Mouse (Mus musculus) liver, embryonic 11.5 days (tissue): ENCODE data around the gene Prkca. TPM values are rescaled to one million over a fixed set of nuclear protein-coding genes. Genes with fewer than 3 reads are reported as not detected.
"Not testable (repeated sequence)": the region's sequence is repeated elsewhere in the genome, so short reads cannot be mapped to it uniquely, and the experiment has no call there.

ENCODE experiments used
- ATAC-seq: fragments of 200-750 bp; cut with Nextera tagmentation; replicated peaks from 2 replicates; pipeline ENCODE4 v1.8.0; 2017; ENCODE audit warnings: moderate number of reproducible peaks, mild to moderate bottlenecking, moderate TSS enrichment, moderate library complexity; ENCODE audit not compliant: low FRiP score
- DNase-seq: peaks from one replicate; pipeline ENCODE4 v3.0.0-alpha.2; 2017; ENCODE audit warnings: low spot score
- H3K27ac ChIP-seq: fragments of 300-500 bp; sonication (generic); 2 replicates; pipeline ENCODE4 v1.5.1; 2014; ENCODE audit warnings: mild to moderate bottlenecking, low read depth, low read length, control low read depth
- H3K27me3 ChIP-seq: fragments of 300-500 bp; sonication (generic); replicated peaks from 2 replicates; pipeline ENCODE4 v1.6.1; 2014; ENCODE audit warnings: low read length, mixed read lengths; ENCODE audit not compliant: control insufficient read depth, insufficient read depth
- H3K36me3 ChIP-seq: fragments of 300-500 bp; sonication (generic); 2 replicates; pipeline ENCODE4 v1.6.1; 2014; ENCODE audit warnings: mild to moderate bottlenecking, low read length, moderate library complexity, mixed read lengths; ENCODE audit not compliant: control insufficient read depth, insufficient read depth
- H3K4me1 ChIP-seq: fragments of 300-500 bp; sonication (generic); replicated peaks from 2 replicates; pipeline ENCODE4 v1.6.1; 2014; ENCODE audit warnings: low read length, mixed read lengths; ENCODE audit not compliant: control insufficient read depth, insufficient read depth
- H3K4me2 ChIP-seq: fragments of 300-500 bp; sonication (generic); 2 replicates; pipeline ENCODE4 v1.6.1; 2014; ENCODE audit warnings: mild to moderate bottlenecking, control low read depth, moderate library complexity
- H3K4me3 ChIP-seq: fragments of 300-500 bp; sonication (generic); 2 replicates; pipeline ENCODE4 v1.5.1; 2014; ENCODE audit warnings: low read depth, low read length, control low read depth
- H3K9ac ChIP-seq: fragments of 300-500 bp; sonication (generic); 2 replicates; pipeline ENCODE4 v1.6.1; 2014; ENCODE audit warnings: low read depth, low read length, control low read depth
- H3K9me3 ChIP-seq: fragments of 300-500 bp; sonication (generic); 2 replicates; pipeline ENCODE4 v1.6.1; 2016; ENCODE audit warnings: low read length, inconsistent platforms, mixed read lengths; ENCODE audit not compliant: control insufficient read depth
- WGBS: fragments of 180-500 bp; shearing (Covaris S2); extraction: QIAGEN DNeasy Blood & Tissue Kit; methylation state at CpG from one replicate; pipeline ENCODE4 v1.1.7; 2014; 5-methylcytosine and 5-hydroxymethylcytosine counted together
- polyA plus RNA-seq: library from polyadenylated mRNA; unstranded; fragments of >200 nt; fragmentation: Nextera tagmentation; extraction: Ambion mirVana; gene quantifications from 2 replicates; pipeline ENCODE4 v1.2.1, GENCODE M21; 2014

Gene Prkca
- polyA plus RNA-seq, 1 experiment from 2014 or later, result 12.4 TPM

GRCm38 (mm10) chr11:108088063-108088462 is 255.7 kb downstream of the Prkca start:
- Histone ChIP-seq H3K4me3 (no peak overlapping the region), H3K9me3 (no peaks in the 10 kb centered on the region), H3K27me3 (no peaks in the 10 kb centered on the region), H3K4me1 (no peaks in the 10 kb centered on the region), H3K9ac (no peak overlapping the region), H3K27ac (no peak overlapping the region), H3K4me2 (no peak overlapping the region), H3K36me3 (no peaks in the 10 kb centered on the region)
- ATAC-seq, result no peak
- no peak for DNase-seq
- 90% methylated on average over 5 of the region's 5 CpGs for WGBS

GRCm38 (mm10) chr11:108087105-108087700 is 256.5 kb downstream of the Prkca start:
- H3K9ac ChIP-seq, ATAC-seq, H3K27ac ChIP-seq, DNase-seq, H3K4me2 ChIP-seq, H3K36me3 ChIP-seq, H3K4me1 ChIP-seq, H3K27me3 ChIP-seq, H3K9me3 ChIP-seq, H3K4me3 ChIP-seq: not testable (repeated sequence)
- WGBS, result 50% methylated on average over 1 of the region's 1 CpGs

GRCm38 (mm10) chr11:108082673-108083072 is 261.1 kb downstream of the Prkca start:
- DNase-seq (no peak), ATAC-seq (no peak)
- no peak overlapping the region for H3K4me2 ChIP-seq
- no peak overlapping the region for H3K27ac ChIP-seq
- no peaks in the 10 kb centered on the region for H3K27me3 ChIP-seq
- no peak overlapping the region for H3K9ac ChIP-seq
- H3K4me3 ChIP-seq, result no peak overlapping the region
- no peaks in the 10 kb centered on the region for H3K4me1 ChIP-seq
- no peaks in the 10 kb centered on the region for H3K9me3 ChIP-seq
- H3K36me3 ChIP-seq, result no peaks in the 10 kb centered on the region

GRCm38 (mm10) chr11:108079946-108080650 is 263.6 kb downstream of the Prkca start:
- Histone ChIP-seq H3K4me2 (no peak overlapping the region), H3K4me1 (no peaks in the 10 kb centered on the region), H3K4me3 (no peak overlapping the region), H3K9me3 (no peaks in the 10 kb centered on the region), H3K27me3 (no peaks in the 10 kb centered on the region), H3K27ac (no peak overlapping the region), H3K36me3 (no peaks in the 10 kb centered on the region), H3K9ac (no peak overlapping the region)
- 87% methylated on average over 5 of the region's 5 CpGs for WGBS
- DNase-seq (no peak), ATAC-seq (no peak)

GRCm38 (mm10) chr11:108079454-108079853 is 264.3 kb downstream of the Prkca start:
- H3K9me3 ChIP-seq, result no peaks in the 10 kb centered on the region
- H3K27me3 ChIP-seq, result no peaks in the 10 kb centered on the region
- no peak overlapping the region for H3K9ac ChIP-seq
- DNase-seq (no peak), ATAC-seq (no peak)
- H3K27ac ChIP-seq, result no peak overlapping the region
- 71% methylated on average over 5 of the region's 5 CpGs for WGBS
- no peaks in the 10 kb centered on the region for H3K36me3 ChIP-seq
- no peak overlapping the region for H3K4me2 ChIP-seq
- H3K4me3 ChIP-seq, result no peak overlapping the region
- no peaks in the 10 kb centered on the region for H3K4me1 ChIP-seq

DNA sequence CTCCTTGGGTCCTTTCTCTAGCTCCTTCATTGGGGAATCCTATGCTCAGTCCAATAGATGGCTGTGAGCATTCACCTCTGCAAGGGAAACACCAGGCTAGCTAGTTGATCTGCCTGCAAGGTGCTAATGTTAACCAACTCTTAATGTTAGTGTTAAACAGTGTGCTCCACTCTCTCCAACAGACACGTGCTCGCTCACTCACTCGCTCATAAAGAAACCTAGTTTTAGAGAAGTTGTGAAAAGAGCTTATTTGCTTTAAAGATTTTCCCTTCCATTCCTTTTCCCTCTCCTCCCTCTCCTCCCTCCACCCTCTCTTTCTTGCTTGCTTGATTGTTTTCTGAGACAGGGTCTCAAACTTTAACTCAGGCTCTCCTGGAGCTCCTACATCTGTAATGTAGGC is 266.2 kb downstream of the Prkca start:
- H3K4me2 ChIP-seq, result no peak overlapping the region
- WGBS, result 91% methylated on average over 3 of the region's 3 CpGs
- H3K9ac ChIP-seq, result no peak overlapping the region
- DNase-seq (no peak), ATAC-seq (no peak)
- H3K4me1 ChIP-seq, result no peaks in the 10 kb centered on the region
- no peak overlapping the region for H3K4me3 ChIP-seq
- H3K27ac ChIP-seq, result no peak overlapping the region
- H3K9me3 ChIP-seq, result no peaks in the 10 kb centered on the region
- no peaks in the 10 kb centered on the region for H3K27me3 ChIP-seq
- no peaks in the 10 kb centered on the region for H3K36me3 ChIP-seq

DNA sequence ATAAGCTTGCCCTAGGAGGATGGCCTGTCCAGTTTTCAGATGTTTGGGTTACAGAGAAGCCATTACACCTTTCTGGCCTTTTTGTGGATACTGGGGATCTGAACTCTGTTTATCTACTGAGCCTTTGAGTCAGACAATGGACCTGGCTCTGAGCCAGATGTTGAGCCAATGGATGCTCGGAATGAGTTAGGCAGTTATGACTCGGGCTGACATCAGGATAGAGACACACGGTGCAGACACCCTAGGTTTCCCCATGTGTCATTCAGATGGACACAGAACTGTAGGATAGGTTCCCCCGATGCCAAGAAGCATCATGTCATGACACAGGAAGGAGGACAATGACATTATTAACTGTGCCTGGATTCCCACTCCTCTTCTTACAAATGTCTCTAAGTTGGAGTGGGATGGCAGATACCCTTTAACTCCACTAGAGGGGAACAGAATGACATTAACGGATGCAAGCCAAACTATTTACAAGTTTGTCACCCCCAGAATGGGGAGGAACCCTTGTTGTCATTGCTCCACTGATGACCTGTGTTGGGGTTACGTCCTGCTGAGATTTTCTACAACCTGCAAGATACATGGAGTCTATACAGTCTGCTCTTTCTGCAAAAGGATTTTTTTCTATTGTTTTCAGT is 271.0 kb downstream of the Prkca start:
- Histone ChIP-seq H3K36me3 (no peaks in the 10 kb centered on the region), H3K9ac (no peak overlapping the region), H3K27ac (no peak overlapping the region), H3K4me2 (no peak overlapping the region), H3K27me3 (no peaks in the 10 kb centered on the region), H3K4me3 (no peak overlapping the region), H3K9me3 (no peaks in the 10 kb centered on the region), H3K4me1 (no peaks in the 10 kb centered on the region)
- no peak for ATAC-seq
- DNase-seq, result no peak
- 82% methylated on average over 6 of the region's 6 CpGs for WGBS

DNA sequence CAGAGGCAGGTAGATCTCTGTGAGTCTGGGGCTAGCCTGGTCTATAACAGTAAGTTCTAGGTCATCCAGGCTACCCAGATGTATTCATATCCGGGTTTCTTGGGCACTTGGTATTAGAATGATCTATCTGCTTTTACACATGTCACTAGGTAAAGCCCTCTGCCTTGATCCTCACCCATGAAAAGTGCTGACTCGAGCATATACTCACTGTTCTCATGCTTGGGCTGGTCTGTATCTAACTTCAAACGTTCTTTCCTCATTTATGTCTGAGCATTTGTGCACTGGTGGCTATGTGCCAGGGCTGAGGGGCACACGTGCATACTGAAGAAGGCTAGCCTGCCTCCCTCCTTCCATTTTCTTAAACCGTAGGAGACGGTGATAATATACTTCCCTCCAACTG is 272.5 kb downstream of the Prkca start:
- Histone ChIP-seq H3K9ac (no peak overlapping the region), H3K27ac (no peak overlapping the region), H3K9me3 (no peaks in the 10 kb centered on the region), H3K4me2 (no peak overlapping the region), H3K27me3 (no peaks in the 10 kb centered on the region), H3K4me1 (no peaks in the 10 kb centered on the region), H3K4me3 (no peak overlapping the region), H3K36me3 (no peaks in the 10 kb centered on the region)
- ATAC-seq (no peak), DNase-seq (no peak)
- WGBS, result 81% methylated on average over 6 of the region's 6 CpGs

DNA sequence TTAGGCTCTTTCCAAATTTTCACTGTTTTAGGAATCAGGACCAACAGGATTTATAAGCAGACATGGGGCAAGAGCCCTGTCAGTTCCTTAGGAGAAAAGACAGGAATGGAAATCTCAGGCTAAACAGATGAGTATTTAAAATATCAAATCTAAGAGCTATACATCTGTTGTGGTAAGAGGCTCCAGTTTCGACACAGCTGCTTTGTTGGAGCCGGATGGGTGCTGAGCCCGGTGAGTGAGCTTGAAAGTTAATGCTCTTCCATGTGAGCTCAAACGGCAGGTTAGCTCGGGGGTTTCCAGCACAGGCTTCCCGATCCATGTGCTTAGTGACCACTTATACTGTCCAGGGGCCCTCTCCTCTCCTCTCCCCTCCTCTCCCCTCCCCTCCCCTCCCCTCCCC is 273.7 kb downstream of the Prkca start:
- H3K4me3 ChIP-seq, result no peak overlapping the region
- H3K9me3 ChIP-seq, result no peaks in the 10 kb centered on the region
- H3K36me3 ChIP-seq, result no peaks in the 10 kb centered on the region
- DNase-seq (no peak), ATAC-seq (no peak)
- 75% methylated on average over 6 of the region's 6 CpGs for WGBS
- H3K4me1 ChIP-seq, result no peaks in the 10 kb centered on the region
- H3K27me3 ChIP-seq, result no peaks in the 10 kb centered on the region
- H3K9ac ChIP-seq, result no peak overlapping the region
- H3K4me2 ChIP-seq, result no peak overlapping the region
- H3K27ac ChIP-seq, result no peak overlapping the region
